Mouse (Mus musculus) forebrain, embryonic 12.5 days (tissue): ENCODE results near the gene 4933412E24Rik. TPM values are rescaled to one million over a fixed set of nuclear protein-coding genes. Genes with fewer than 3 reads are reported as not detected.

Experiments used
- ATAC-seq: fragments of 200-750 bp; cut with Nextera tagmentation; 2 replicates; pipeline ENCODE4 v1.8.0; 2017; ENCODE audit warnings: moderate TSS enrichment; ENCODE audit not compliant: low FRiP score
- H3K27ac ChIP-seq: fragments of 300-500 bp; sonication (generic); 2 replicates; pipeline ENCODE4 v1.5.1; 2016; ENCODE audit warnings: mild to moderate bottlenecking
- H3K27me3 ChIP-seq: fragments of 300-500 bp; sonication (generic); 2 replicates; pipeline ENCODE4 v1.6.1; 2016; ENCODE audit warnings: mild to moderate bottlenecking
- H3K36me3 ChIP-seq: fragments of 300-500 bp; sonication (generic); replicated peaks from 2 replicates; pipeline ENCODE4 v1.6.1; 2016; ENCODE audit warnings: mild to moderate bottlenecking
- H3K4me1 ChIP-seq: fragments of 300-500 bp; sonication (generic); 2 replicates; pipeline ENCODE4 v1.6.1; 2016
- H3K4me2 ChIP-seq: fragments of 300-500 bp; sonication (generic); 2 replicates; pipeline ENCODE4 v1.6.1; 2016; ENCODE audit warnings: mild to moderate bottlenecking, moderate library complexity
- H3K4me3 ChIP-seq: fragments of 300-500 bp; sonication (generic); replicated peaks from 2 replicates; pipeline ENCODE4 v1.5.1; 2016; ENCODE audit warnings: mild to moderate bottlenecking
- H3K9ac ChIP-seq: fragments of 300-500 bp; sonication (generic); 2 replicates; pipeline ENCODE4 v1.6.1; 2016; ENCODE audit warnings: mild to moderate bottlenecking
- H3K9me3 ChIP-seq: fragments of 300-500 bp; sonication (generic); 2 replicates; pipeline ENCODE4 v1.6.1; 2016
- WGBS: fragments of 180-500 bp; shearing (Covaris S2); methylation state at CpG from one replicate; pipeline ENCODE4 v1.1.7; 2016; 5-methylcytosine and 5-hydroxymethylcytosine counted together
- polyA plus RNA-seq: library from polyadenylated mRNA; unstranded; fragments of >200 nt; fragmentation: Nextera tagmentation; extraction: Ambion mirVana; gene quantifications from 2 replicates; pipeline ENCODE4 v1.2.1, GENCODE M21; 2016

4933412E24Rik gene
- not detected in 2 replicates for polyA plus RNA-seq

- no peak within 1 kb of the TSS for H3K4me2 ChIP-seq
- no peaks in the 10 kb centered on the region for H3K36me3 ChIP-seq
- WGBS: 93% methylated on average over 7 of the region's 7 CpGs
- no peak within 1 kb of the TSS for H3K27ac ChIP-seq
- no peaks in the 10 kb centered on the region for H3K27me3 ChIP-seq
- no peak for ATAC-seq
- no peak within 1 kb of the TSS for H3K9ac ChIP-seq
- H3K4me3 ChIP-seq: no peak within 1 kb of the TSS
- no peaks in the 10 kb centered on the region for H3K4me1 ChIP-seq
- no peaks in the 10 kb centered on the region for H3K9me3 ChIP-seq
Observed at GRCm38 (mm10) chr15:60016513-60016912, at the start of gene 4933412E24Rik. TSS of gene 4933412E24Rik (minus strand) at chr15:60016613.

- no peak overlapping the region for H3K4me3 ChIP-seq
- H3K27me3 ChIP-seq: no peaks in the 10 kb centered on the region
- no peak overlapping the region for H3K9ac ChIP-seq
- no peak for ATAC-seq
- no peak overlapping the region for H3K27ac ChIP-seq
- H3K9me3 ChIP-seq: no peaks in the 10 kb centered on the region
- no peak overlapping the region for H3K4me2 ChIP-seq
- H3K36me3 ChIP-seq: no peaks in the 10 kb centered on the region
- WGBS: 65% methylated on average over 3 of the region's 3 CpGs
- no peaks in the 10 kb centered on the region for H3K4me1 ChIP-seq
Observed at GRCm38 (mm10) chr15:60030728-60031127, 14.3 kb upstream of the 4933412E24Rik start.

GRCm38 (mm10) chr15:60021256-60021655 lies 4.8 kb upstream of the 4933412E24Rik start:
- H3K4me2 ChIP-seq: no peak overlapping the region
- no peak overlapping the region for H3K9ac ChIP-seq
- 59% methylated on average over 3 of the region's 3 CpGs for WGBS
- H3K27ac ChIP-seq: no peak overlapping the region
- no peaks in the 10 kb centered on the region for H3K9me3 ChIP-seq
- no peaks in the 10 kb centered on the region for H3K4me1 ChIP-seq
- H3K36me3 ChIP-seq: no peaks in the 10 kb centered on the region
- no peak overlapping the region for H3K4me3 ChIP-seq
- no peaks in the 10 kb centered on the region for H3K27me3 ChIP-seq
- ATAC-seq: no peak

- Histone ChIP-seq H3K27me3 (no peaks in the 10 kb centered on the region), H3K9ac (no peak overlapping the region), H3K4me2 (no peak overlapping the region), H3K4me3 (no peak overlapping the region), H3K4me1 (no peaks in the 10 kb centered on the region), H3K27ac (no peak overlapping the region), H3K9me3 (no peaks in the 10 kb centered on the region), H3K36me3 (no peaks in the 10 kb centered on the region)
- 97% methylated on average over 4 of the region's 4 CpGs for WGBS
- no peak for ATAC-seq
Observed at GRCm38 (mm10) chr15:60010199-60010598, 6.2 kb downstream of the 4933412E24Rik start.

- Histone ChIP-seq H3K36me3 (no peaks in the 10 kb centered on the region), H3K27me3 (no peaks in the 10 kb centered on the region), H3K9ac (no peak overlapping the region), H3K4me1 (no peaks in the 10 kb centered on the region), H3K4me2 (no peak overlapping the region), H3K27ac (no peak overlapping the region), H3K4me3 (no peak overlapping the region), H3K9me3 (no peaks in the 10 kb centered on the region)
- WGBS: 89% methylated on average over 3 of the region's 3 CpGs
- ATAC-seq: no peak
Observed at GRCm38 (mm10) chr15:60009610-60010009, 6.8 kb downstream of the 4933412E24Rik start.

- Histone ChIP-seq H3K27ac (no peak overlapping the region), H3K4me2 (no peak overlapping the region), H3K27me3 (no peaks in the 10 kb centered on the region), H3K9me3 (no peaks in the 10 kb centered on the region), H3K4me3 (no peak overlapping the region), H3K9ac (no peak overlapping the region), H3K4me1 (no peaks in the 10 kb centered on the region), H3K36me3 (no peaks in the 10 kb centered on the region)
- 23% methylated on average over 4 of the region's 4 CpGs for WGBS
- ATAC-seq: no peak
Observed at GRCm38 (mm10) chr15:59983777-59984176, 32.6 kb downstream of the 4933412E24Rik start.

- H3K4me2 ChIP-seq: no peak overlapping the region
- H3K9ac ChIP-seq: no peak overlapping the region
- ATAC-seq: no peak
- no peaks in the 10 kb centered on the region for H3K9me3 ChIP-seq
- H3K27me3 ChIP-seq: no peaks in the 10 kb centered on the region
- no peak overlapping the region for H3K4me3 ChIP-seq
- H3K36me3 ChIP-seq: no peaks in the 10 kb centered on the region
- H3K4me1 ChIP-seq: no peaks in the 10 kb centered on the region; the same call in 1 of the 2 replicates
- WGBS: 43% methylated on average over 3 of the region's 3 CpGs
- H3K27ac ChIP-seq: no peak overlapping the region
Observed at GRCm38 (mm10) chr15:59975310-59975709, 41.1 kb downstream of the 4933412E24Rik start.

- no peaks in the 10 kb centered on the region for H3K9me3 ChIP-seq
- 72% methylated on average over 5 of the region's 5 CpGs for WGBS
- H3K4me1 ChIP-seq: no peaks in the 10 kb centered on the region; the same call in 1 of the 2 replicates
- H3K9ac ChIP-seq: no peak overlapping the region
- H3K27me3 ChIP-seq: no peaks in the 10 kb centered on the region
- ATAC-seq: no peak
- H3K27ac ChIP-seq: no peak overlapping the region
- H3K4me2 ChIP-seq: no peak overlapping the region
- H3K36me3 ChIP-seq: no peaks in the 10 kb centered on the region
- no peak overlapping the region for H3K4me3 ChIP-seq
Observed at GRCm38 (mm10) chr15:59974584-59974983, 41.8 kb downstream of the 4933412E24Rik start.

- H3K4me2 ChIP-seq: no peak overlapping the region
- no peak for ATAC-seq
- no peak overlapping the region for H3K4me3 ChIP-seq
- no peaks in the 10 kb centered on the region; the same call in 1 of the 2 replicates for H3K4me1 ChIP-seq
- WGBS: 33% methylated on average over 7 of the region's 7 CpGs
- no peaks in the 10 kb centered on the region for H3K27me3 ChIP-seq
- no peak overlapping the region for H3K9ac ChIP-seq
- no peaks in the 10 kb centered on the region for H3K36me3 ChIP-seq
- H3K9me3 ChIP-seq: no peaks in the 10 kb centered on the region
- no peak overlapping the region for H3K27ac ChIP-seq
Observed at GRCm38 (mm10) chr15:59973651-59974519, 42.5 kb downstream of the 4933412E24Rik start.
